8 mouse cellular contexts compared by ENCODE assay signal in genomic region chr12:104939372-104940026, GRCm38 (mm10).
DNase-seq lines count a peak whose midpoint lies in the region; ATAC-seq and TF ChIP-seq lines count a peak whose summit lies in the region.

No protein-coding gene starts in this region.

- H3K9ac ChIP-seq in embryonic facial prominence, embryonic 11.5 days (replicated peaks; ENCODE audit: low read length), result no peak overlapping the region
- H3K9ac ChIP-seq in kidney, embryonic 14.5 days (ENCODE audit: low read depth, low read length), result no peak overlapping the region
- H3K9ac ChIP-seq in limb, embryonic 14.5 days (ENCODE audit: low read depth, low read length, severe bottlenecking), result no peak overlapping the region

- TF ChIP-seq POLR2A in limb, embryonic 14.5 days (IDR thresholded peaks at IDR 0.05; ENCODE audit: borderline replicate concordance, extremely low read depth, insufficient read depth, insufficient read length), result no peak

- no peak overlapping the region; the same call in 1 of the 2 replicates for H3K27ac ChIP-seq in embryonic facial prominence, embryonic 11.5 days (replicated peaks; ENCODE audit: low read depth, low read length)
- H3K27ac ChIP-seq in kidney, embryonic 14.5 days (ENCODE audit: low read depth, low read length), result no peak overlapping the region; the same call in 1 of the 2 replicates
- H3K27ac ChIP-seq in limb, embryonic 14.5 days (replicated peaks; ENCODE audit: low read depth, low read length), result no peak overlapping the region

- no peak overlapping the region for H3K4me3 ChIP-seq in embryonic facial prominence, embryonic 11.5 days (ENCODE audit: low read depth, low read length)
- H3K4me3 ChIP-seq in kidney, embryonic 14.5 days (ENCODE audit: low read length), result no peak overlapping the region
- no peak overlapping the region for H3K4me3 ChIP-seq in limb, embryonic 14.5 days (replicated peaks; ENCODE audit: low read length)

- H3K4me1 ChIP-seq in embryonic facial prominence, embryonic 11.5 days (ENCODE audit: control insufficient read depth, insufficient read depth, low read length), result no peaks in the 10 kb centered on the region
- no peaks in the 10 kb centered on the region for H3K4me1 ChIP-seq in kidney, embryonic 14.5 days (ENCODE audit: control insufficient read depth, insufficient read depth, low read length)
- H3K4me1 ChIP-seq in limb, embryonic 14.5 days (ENCODE audit: control insufficient read depth, insufficient read depth, low read length), result peaks cover 8% of the 10 kb centered on the region

- H3K4me2 ChIP-seq in embryonic facial prominence, embryonic 11.5 days (ENCODE audit: low read depth, low read length), result no peak overlapping the region
- H3K4me2 ChIP-seq in kidney, embryonic 14.5 days (replicated peaks; ENCODE audit: low read depth, low read length), result no peak overlapping the region
- peak overlapping the region; percentile 32 for H3K4me2 ChIP-seq in limb, embryonic 14.5 days (replicated peaks; ENCODE audit: low read depth, low read length, severe bottlenecking)

- H3K27me3 ChIP-seq in embryonic facial prominence, embryonic 11.5 days (ENCODE audit: control insufficient read depth, insufficient read depth, low read length), result no peaks in the 10 kb centered on the region
- H3K27me3 ChIP-seq in kidney, embryonic 14.5 days (ENCODE audit: control insufficient read depth, insufficient read depth, low read length), result no peaks in the 10 kb centered on the region
- H3K27me3 ChIP-seq in limb, embryonic 14.5 days (ENCODE audit: control insufficient read depth, insufficient read depth, low read length), result no peaks in the 10 kb centered on the region

- ATAC-seq in embryonic facial prominence, embryonic 11.5 days (replicated peaks; ENCODE audit: insufficient number of reproducible peaks, low FRiP score, low TSS enrichment, low read depth), result peak; percentile 80
- peak; percentile 53; the same call in 1 of the 2 replicates for ATAC-seq in kidney, embryonic 14.5 days (ENCODE audit: low FRiP score, low TSS enrichment)
- ATAC-seq in limb, embryonic 14.5 days (ENCODE audit: low FRiP score, low read depth), result peak; percentile 87
- peak; percentile 49; the same call in 1 of the 2 replicates for ATAC-seq in monocyte, adult 5-6 weeks (replicated peaks; ENCODE audit: insufficient number of reproducible peaks, low FRiP score, low TSS enrichment, poor library complexity, severe bottlenecking)

- H3K36me3 ChIP-seq in embryonic facial prominence, embryonic 11.5 days (replicated peaks; ENCODE audit: control insufficient read depth, insufficient read depth, low read depth, low read length), result no peaks in the 10 kb centered on the region
- no peaks in the 10 kb centered on the region for H3K36me3 ChIP-seq in kidney, embryonic 14.5 days (ENCODE audit: control insufficient read depth, insufficient read depth, low read length)
- H3K36me3 ChIP-seq in limb, embryonic 14.5 days (ENCODE audit: control insufficient read depth, insufficient read depth, low read length), result no peaks in the 10 kb centered on the region

- no peaks in the 10 kb centered on the region for H3K9me3 ChIP-seq in embryonic facial prominence, embryonic 11.5 days (replicated peaks; ENCODE audit: control insufficient read depth, low read length)
- peaks cover 5% of the 10 kb centered on the region; the same call in 1 of the 2 replicates for H3K9me3 ChIP-seq in kidney, embryonic 14.5 days (ENCODE audit: control insufficient read depth, low read length)
- H3K9me3 ChIP-seq in limb, embryonic 14.5 days (ENCODE audit: control insufficient read depth, low read length), result peaks cover 6% of the 10 kb centered on the region; the same call in 1 of the 2 replicates

- peak; percentile 69 for DNase-seq in B cell, adult 2 months
- peak; percentile 73 to 79 for DNase-seq in adrenal gland, postnatal 36 days
- DNase-seq in embryonic facial prominence, embryonic 11.5 days (ENCODE audit: low spot score), result peak; percentile 89
- DNase-seq in heart, adult 8-10 months (ENCODE audit: low spot score), result peak; percentile 64
- DNase-seq in limb, embryonic 14.5 days (ENCODE audit: low spot score), result peak; percentile 84
- DNase-seq in spleen, postnatal 36 days (ENCODE audit: low spot score in 2 of 2), result peak; percentile 13 to 27

- 33% methylated on average over 13 of the region's 13 CpGs for WGBS in embryonic facial prominence, embryonic 11.5 days
- WGBS in kidney, embryonic 14.5 days, result 21% methylated on average over 13 of the region's 13 CpGs
- WGBS in limb, embryonic 14.5 days, result 6% methylated on average over 13 of the region's 13 CpGs

Comparison
In these comparisons a context has a peak if more than half of its experiments do, and no peak if none do; other contexts are left out.
1. DNase-seq: peak in every context shown above with its lines; median percentile 89 in embryonic facial prominence, embryonic 11.5 days; 84 in limb, embryonic 14.5 days; 76 in adrenal gland, postnatal 36 days; 69 in B cell, adult 2 months; 64 in heart, adult 8-10 months; 20 in spleen, postnatal 36 days.